Mouse (Mus musculus): ENCODE data around the gene Serinc3.

GRCm38 (mm10) chr2:163658941-163659340 lies 14.0 kb upstream of the Serinc3 start:
- TF ChIP-seq CTCF (IDR thresholded peaks at IDR 0.05; ENCODE audit: low read depth) (no peak), EP300 (IDR thresholded peaks at IDR 0.05; ENCODE audit: low read depth) (no peak)
